In the genomic region with DNA sequence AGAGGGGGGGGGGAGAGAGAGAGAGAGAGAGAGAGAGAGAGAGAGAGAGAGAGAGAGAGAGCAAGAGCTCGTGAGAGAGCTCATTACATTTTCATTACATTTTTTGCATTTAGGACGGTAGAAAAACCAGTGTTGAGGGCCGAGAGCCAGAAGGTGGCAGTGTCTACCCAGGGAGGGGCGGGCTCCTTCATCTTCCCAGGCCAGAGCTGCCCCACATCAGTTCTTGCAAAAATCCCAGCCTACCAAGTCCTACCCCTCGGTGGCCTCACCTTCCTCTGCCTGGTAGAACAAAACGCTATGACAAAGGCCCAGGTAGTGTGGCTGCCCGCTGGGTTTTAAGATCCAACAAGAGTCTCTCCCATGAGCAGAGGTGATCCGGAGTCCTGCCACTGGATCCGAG, we compare ENCODE assay signal across 8 mouse cellular contexts. TPM values are rescaled to one million over a fixed set of nuclear protein-coding genes. Genes with fewer than 3 reads are reported as not detected.
DNase-seq lines count a peak whose midpoint lies in the region; ATAC-seq and TF ChIP-seq lines count a peak whose summit lies in the region.

No protein-coding gene starts in this region.

- DNase-seq in A20 (ENCODE audit: low read depth, low spot score): peak; percentile 79
- DNase-seq in adrenal gland, postnatal 25 days: peak; percentile 76
- DNase-seq in embryonic facial prominence, embryonic 11.5 days (ENCODE audit: low spot score): peak; percentile 87
- peak; percentile 56 for DNase-seq in heart, adult 8-10 months (ENCODE audit: low spot score)
- peak; percentile 57 for DNase-seq in liver, embryonic 13.5 days
- peak; percentile 85 for DNase-seq in stomach, postnatal 0 days (ENCODE audit: low spot score)

- H3K9ac ChIP-seq in embryonic facial prominence, embryonic 11.5 days (replicated peaks; ENCODE audit: low read length): peak overlapping the region; percentile 41
- no peak overlapping the region for H3K9ac ChIP-seq in kidney, embryonic 14.5 days (ENCODE audit: low read depth, low read length)
- H3K9ac ChIP-seq in liver, embryonic 13.5 days: no peak overlapping the region
- 0 out of 2 replicates have a peak overlapping the region, but pooled peaks have one; percentile 22 for H3K9ac ChIP-seq in neural tube, embryonic 13.5 days
- no peak overlapping the region for H3K9ac ChIP-seq in stomach, postnatal 0 days (ENCODE audit: low read length)

- TF ChIP-seq CTCF in stomach, postnatal 0 days (IDR thresholded peaks at IDR 0.05; ENCODE audit: low read depth): peak; percentile 90

- no peak overlapping the region for H3K4me2 ChIP-seq in embryonic facial prominence, embryonic 11.5 days (ENCODE audit: low read depth, low read length)
- H3K4me2 ChIP-seq in kidney, embryonic 14.5 days (replicated peaks; ENCODE audit: low read depth, low read length): no peak overlapping the region
- H3K4me2 ChIP-seq in liver, embryonic 13.5 days: no peak overlapping the region
- no peak overlapping the region for H3K4me2 ChIP-seq in neural tube, embryonic 13.5 days
- no peak overlapping the region for H3K4me2 ChIP-seq in stomach, postnatal 0 days (replicated peaks; ENCODE audit: low read depth)

- no peaks in the 10 kb centered on the region for H3K9me3 ChIP-seq in embryonic facial prominence, embryonic 11.5 days (replicated peaks; ENCODE audit: control insufficient read depth, low read length)
- H3K9me3 ChIP-seq in kidney, embryonic 14.5 days (ENCODE audit: control insufficient read depth, low read length): peaks cover 11% of the 10 kb centered on the region
- H3K9me3 ChIP-seq in liver, embryonic 13.5 days (replicated peaks): peaks cover 5% of the 10 kb centered on the region
- peaks cover 5% of the 10 kb centered on the region for H3K9me3 ChIP-seq in neural tube, embryonic 13.5 days
- no peaks in the 10 kb centered on the region for H3K9me3 ChIP-seq in stomach, postnatal 0 days (ENCODE audit: control insufficient read depth, low read length)

- no peaks in the 10 kb centered on the region for H3K36me3 ChIP-seq in embryonic facial prominence, embryonic 11.5 days (replicated peaks; ENCODE audit: control insufficient read depth, insufficient read depth, low read depth, low read length)
- no peaks in the 10 kb centered on the region for H3K36me3 ChIP-seq in kidney, embryonic 14.5 days (ENCODE audit: control insufficient read depth, insufficient read depth, low read length)
- no peaks in the 10 kb centered on the region for H3K36me3 ChIP-seq in liver, embryonic 13.5 days
- H3K36me3 ChIP-seq in neural tube, embryonic 13.5 days: no peaks in the 10 kb centered on the region
- H3K36me3 ChIP-seq in stomach, postnatal 0 days (ENCODE audit: control insufficient read depth, insufficient read depth, low read length): no peaks in the 10 kb centered on the region

- no peaks in the 10 kb centered on the region for H3K4me1 ChIP-seq in embryonic facial prominence, embryonic 11.5 days (ENCODE audit: control insufficient read depth, insufficient read depth, low read length)
- no peaks in the 10 kb centered on the region for H3K4me1 ChIP-seq in kidney, embryonic 14.5 days (ENCODE audit: control insufficient read depth, insufficient read depth, low read length)
- peaks cover 47% of the 10 kb centered on the region for H3K4me1 ChIP-seq in liver, embryonic 13.5 days (replicated peaks)
- peaks cover 17% of the 10 kb centered on the region for H3K4me1 ChIP-seq in neural tube, embryonic 13.5 days (replicated peaks)
- H3K4me1 ChIP-seq in stomach, postnatal 0 days (replicated peaks; ENCODE audit: control insufficient read depth, insufficient read depth): no peaks in the 10 kb centered on the region; the same call in 1 of the 2 replicates

- no peak for TF ChIP-seq EP300 in stomach, postnatal 0 days (optimal IDR thresholded peaks at IDR 0.05)

- no peaks in the 10 kb centered on the region for H3K27me3 ChIP-seq in embryonic facial prominence, embryonic 11.5 days (ENCODE audit: control insufficient read depth, insufficient read depth, low read length)
- no peaks in the 10 kb centered on the region for H3K27me3 ChIP-seq in kidney, embryonic 14.5 days (ENCODE audit: control insufficient read depth, insufficient read depth, low read length)
- H3K27me3 ChIP-seq in liver, embryonic 13.5 days: no peaks in the 10 kb centered on the region
- H3K27me3 ChIP-seq in neural tube, embryonic 13.5 days: no peaks in the 10 kb centered on the region
- H3K27me3 ChIP-seq in stomach, postnatal 0 days (ENCODE audit: control insufficient read depth, insufficient read depth, low read length): no peaks in the 10 kb centered on the region

- peak; percentile 74 for ATAC-seq in embryonic facial prominence, embryonic 11.5 days (replicated peaks; ENCODE audit: insufficient number of reproducible peaks, low FRiP score, low TSS enrichment, low read depth)
- ATAC-seq in kidney, embryonic 14.5 days (ENCODE audit: low FRiP score, low TSS enrichment): peak; percentile 61; the same call in 1 of the 2 replicates
- peak; percentile 61 for ATAC-seq in liver, embryonic 13.5 days (ENCODE audit: low read depth)
- ATAC-seq in neural tube, embryonic 13.5 days (ENCODE audit: low read depth): peak; percentile 81; the same call in 1 of the 2 replicates
- peak; percentile 79 for ATAC-seq in stomach, postnatal 0 days (ENCODE audit: low FRiP score, low TSS enrichment)

- H3K27ac ChIP-seq in embryonic facial prominence, embryonic 11.5 days (replicated peaks; ENCODE audit: low read depth, low read length): no peak overlapping the region
- no peak overlapping the region for H3K27ac ChIP-seq in kidney, embryonic 14.5 days (ENCODE audit: low read depth, low read length)
- H3K27ac ChIP-seq in liver, embryonic 13.5 days: 0 out of 2 replicates have a peak overlapping the region, but pooled peaks have one; percentile 13
- no peak overlapping the region for H3K27ac ChIP-seq in neural tube, embryonic 13.5 days (replicated peaks)
- H3K27ac ChIP-seq in stomach, postnatal 0 days (replicated peaks): no peak overlapping the region

- no peak overlapping the region for H3K4me3 ChIP-seq in embryonic facial prominence, embryonic 11.5 days (ENCODE audit: low read depth, low read length)
- no peak overlapping the region for H3K4me3 ChIP-seq in kidney, embryonic 14.5 days (ENCODE audit: low read length)
- no peak overlapping the region for H3K4me3 ChIP-seq in liver, embryonic 13.5 days (replicated peaks)
- no peak overlapping the region for H3K4me3 ChIP-seq in neural tube, embryonic 13.5 days
- no peak overlapping the region for H3K4me3 ChIP-seq in stomach, postnatal 0 days (ENCODE audit: low read depth, low read length)

- WGBS in embryonic facial prominence, embryonic 11.5 days: 19% methylated on average over 9 of the region's 9 CpGs
- WGBS in kidney, embryonic 14.5 days: 13% methylated on average over 9 of the region's 9 CpGs
- WGBS in liver, embryonic 13.5 days (ENCODE audit: insufficient replicate concordance): 22% methylated on average over 9 of the region's 9 CpGs
- 16% methylated on average over 9 of the region's 9 CpGs for WGBS in neural tube, embryonic 13.5 days
- WGBS in stomach, postnatal 0 days: 16% methylated on average over 9 of the region's 9 CpGs

RNA-seq across cellular contexts. Expression of a gene that starts 25.6 kb away (rescaled TPM):
- total RNA-seq in adrenal gland, postnatal 25 days (2021): 152 and 173 TPM in 2 replicates
- polyA plus RNA-seq in embryonic facial prominence, embryonic 11.5 days (2014; fragmentation: Nextera tagmentation; extraction: Ambion mirVana): 488 and 508 TPM in 2 replicates
- 1,000 to 10,000 TPM; 2,287 to 2,565 (median 2,388) TPM for total RNA-seq in heart, adult 8-10 months (2022)
- 549 and 658 TPM in 2 replicates for polyA plus RNA-seq in kidney, embryonic 14.5 days (2014; fragmentation: Nextera tagmentation; extraction: Ambion mirVana)
- 137 and 146 TPM in 2 replicates for polyA plus RNA-seq in liver, embryonic 13.5 days (2015; fragmentation: Nextera tagmentation; extraction: Ambion mirVana)
- polyA plus RNA-seq in neural tube, embryonic 13.5 days (2015; fragmentation: Nextera tagmentation; extraction: Ambion mirVana): 217 and 273 TPM in 2 replicates
- 288 TPM in 2 replicates for polyA plus RNA-seq in stomach, postnatal 0 days (2015; fragmentation: Nextera tagmentation; extraction: Ambion mirVana)

RNA-seq across cellular contexts. Expression of a gene that starts 45.8 kb away (rescaled TPM):
- 68.9 and 70.0 TPM in 2 replicates for total RNA-seq in adrenal gland, postnatal 25 days (2021)
- polyA plus RNA-seq in embryonic facial prominence, embryonic 11.5 days (2014; fragmentation: Nextera tagmentation; extraction: Ambion mirVana): 6.9 and 7.7 TPM in 2 replicates
- total RNA-seq in heart, adult 8-10 months (2022): 10 to 100 TPM; 10.9 to 14.0 (median 11.7) TPM
- 13.0 and 19.9 TPM in 2 replicates for polyA plus RNA-seq in kidney, embryonic 14.5 days (2014; fragmentation: Nextera tagmentation; extraction: Ambion mirVana)
- 13.1 and 14.1 TPM in 2 replicates for polyA plus RNA-seq in liver, embryonic 13.5 days (2015; fragmentation: Nextera tagmentation; extraction: Ambion mirVana)
- polyA plus RNA-seq in neural tube, embryonic 13.5 days (2015; fragmentation: Nextera tagmentation; extraction: Ambion mirVana): 22.1 and 23.2 TPM in 2 replicates
- polyA plus RNA-seq in stomach, postnatal 0 days (2015; fragmentation: Nextera tagmentation; extraction: Ambion mirVana): 19.4 and 19.9 TPM in 2 replicates

Comparison
In these comparisons a context has a peak if more than half of its experiments do, and no peak if none do; other contexts are left out.
1. H3K9ac ChIP-seq: peak in embryonic facial prominence, embryonic 11.5 days (single experiment) and neural tube, embryonic 13.5 days (single experiment); none in kidney, embryonic 14.5 days (single experiment), liver, embryonic 13.5 days (single experiment) and stomach, postnatal 0 days (single experiment).
2. Peak in every context shown above with its lines, with median percentiles within 50 percentile points of each other: DNase-seq and ATAC-seq.